Mouse (Mus musculus) ovary, adult 10 weeks (tissue): Measurements from ENCODE around the gene Ncoa5. TPM values are rescaled to one million over a fixed set of nuclear protein-coding genes. Genes with fewer than 3 reads are reported as not detected.

Experiments
- polyA plus RNA-seq: library from polyadenylated mRNA; stranded (reverse); fragments of 350-450 nt; fragmentation: Illumina TruSeq; extraction: RNeasy Lipid Tissue Mini Kit (QIAGEN cat#74804); gene quantifications from one replicate; pipeline ENCODE4 v1.2.3, GENCODE M21; 2014

The Ncoa5 gene
- 19.7 TPM for polyA plus RNA-seq

GRCm38 (mm10) chr2:165034131-165035057 is at the start of gene Ncoa5:
Gene Ncoa5, minus strand, starts transcription at chr2:165034867.

GRCm38 (mm10) chr2:165054888-165055852 is 20.5 kb upstream of the Ncoa5 start, which contains the start of gene Cd40:
Gene Cd40, plus strand, starts transcription at chr2:165055627.

GRCm38 (mm10) chr2:164960716-164961441 is 73.8 kb downstream of the Ncoa5 start, which contains the start of gene Slc12a5:
Gene Slc12a5, plus strand, starts transcription at chr2:164960802.

Other genes starting within 250 kb of the Ncoa5 start
- gene Snx21, start 249.0 kb downstream of the Ncoa5 start, polyA plus RNA-seq: 2.3 TPM
- gene Acot8, start 230.0 kb downstream of the Ncoa5 start, polyA plus RNA-seq: not detected
- 3.5 TPM for gene Zswim3, start 229.8 kb downstream of the Ncoa5 start, polyA plus RNA-seq
- 3.2 TPM for gene Zswim1, start 212.2 kb downstream of the Ncoa5 start, polyA plus RNA-seq
- not detected for gene Spata25, start 206.3 kb downstream of the Ncoa5 start, polyA plus RNA-seq
- 36.8 TPM for gene Ctsa, start 202.0 kb downstream of the Ncoa5 start, polyA plus RNA-seq
- not detected for gene Neurl2, start 201.4 kb downstream of the Ncoa5 start, polyA plus RNA-seq
- 3.1 TPM for gene Pltp, start 177.2 kb downstream of the Ncoa5 start, polyA plus RNA-seq
- 4.6 TPM for gene Pcif1, start 155.6 kb downstream of the Ncoa5 start, polyA plus RNA-seq
- not detected for gene Zfp335, start 123.1 kb downstream of the Ncoa5 start, polyA plus RNA-seq
- 8.1 TPM for gene Mmp9, start 94.1 kb downstream of the Ncoa5 start, polyA plus RNA-seq
- gene Slc12a5, start 74.1 kb downstream of the Ncoa5 start, polyA plus RNA-seq: 1.5 TPM
- gene Cd40, start 20.8 kb upstream of the Ncoa5 start, polyA plus RNA-seq: not detected
- gene 1700025C18Rik, start 55.9 kb upstream of the Ncoa5 start, polyA plus RNA-seq: not detected
- gene Cdh22, start 200.0 kb upstream of the Ncoa5 start, polyA plus RNA-seq: not detected